Mouse (Mus musculus): ENCODE results near the gene A4gnt.

A4gnt gene

GRCm38 (mm10) chr9:99632264-99632663 lies 20.0 kb downstream of the A4gnt start:
- DNase-seq (ENCODE audit: low read depth, low spot score): peak; percentile 64

- no peak for DNase-seq (ENCODE audit: low read depth, low spot score)
Measured at GRCm38 (mm10) chr9:99636776-99637175, 24.5 kb downstream of the A4gnt start.

GRCm38 (mm10) chr9:99637227-99637626 lies 24.9 kb downstream of the A4gnt start:
- no peak for DNase-seq (ENCODE audit: low read depth, low spot score)

- DNase-seq (ENCODE audit: low read depth, low spot score): no peak
Measured at GRCm38 (mm10) chr9:99637736-99638135, 25.4 kb downstream of the A4gnt start.

- no peak for DNase-seq (ENCODE audit: low read depth, low spot score)
Measured at GRCm38 (mm10) chr9:99639957-99640356, 27.7 kb downstream of the A4gnt start.

- peak; percentile 37 for DNase-seq (ENCODE audit: low read depth, low spot score)
Measured at GRCm38 (mm10) chr9:99645416-99645815, 33.1 kb downstream of the A4gnt start.

- DNase-seq (ENCODE audit: low read depth, low spot score): no peak
Measured at GRCm38 (mm10) chr9:99646102-99646501, 33.8 kb downstream of the A4gnt start.

GRCm38 (mm10) chr9:99660756-99661155 lies 48.5 kb downstream of the A4gnt start:
- no peak for DNase-seq (ENCODE audit: low read depth, low spot score)

- no peak for DNase-seq (ENCODE audit: low read depth, low spot score)
Measured at GRCm38 (mm10) chr9:99661606-99662166, 49.4 kb downstream of the A4gnt start.

- DNase-seq (ENCODE audit: low read depth, low spot score): peak; percentile 78
Measured at GRCm38 (mm10) chr9:99662406-99662805, 50.1 kb downstream of the A4gnt start.

GRCm38 (mm10) chr9:99662887-99663286 lies 50.6 kb downstream of the A4gnt start:
- DNase-seq (ENCODE audit: low read depth, low spot score): no peak

- DNase-seq (ENCODE audit: low read depth, low spot score): peak; percentile 47
Measured at GRCm38 (mm10) chr9:99667596-99667995, 55.3 kb downstream of the A4gnt start.

- DNase-seq (ENCODE audit: low read depth, low spot score): peak; percentile 54
Measured at GRCm38 (mm10) chr9:99671603-99672002, 59.3 kb downstream of the A4gnt start.
